Mouse (Mus musculus): ENCODE results near the gene Foxs1. TPM values are rescaled to one million over a fixed set of nuclear protein-coding genes. Genes with fewer than 3 reads are reported as not detected.
A peak's percentile ranks its signal among the peaks of the same experiment; 100 is the strongest.

Foxs1 gene
- total and polyA plus RNA-seq, 3 experiments = 1.7 to 10.5 (median 3.5) TPM

DNA sequence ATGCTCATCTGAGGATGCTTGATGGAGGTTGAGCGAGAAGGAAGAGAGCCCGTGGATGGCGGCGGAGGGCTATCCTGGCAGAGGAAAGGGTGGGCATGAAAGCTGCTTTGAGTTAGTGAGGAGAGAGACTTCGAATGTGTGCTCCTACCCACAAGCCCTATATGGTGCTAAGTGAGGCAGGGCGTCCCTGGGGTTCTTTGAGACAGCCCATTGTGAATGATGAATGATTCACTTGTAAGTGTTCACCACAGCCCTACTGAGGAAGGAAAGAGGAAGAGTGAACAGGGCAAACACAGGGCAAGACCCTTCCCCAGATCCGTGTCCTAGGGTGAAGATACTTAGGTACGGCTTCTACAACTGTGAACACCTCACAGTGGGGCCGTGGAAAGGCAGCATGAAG lies 6.1 kb downstream of the Foxs1 start:
- Histone ChIP-seq H3K79me2 (replicated peaks; ENCODE audit: control insufficient read depth, insufficient read depth, low read length) (no peaks in the 10 kb centered on the region), H3K4me3 (no peak overlapping the region), H3K27ac (peak overlapping the region; percentile 74), H3K36me3 (ENCODE audit: control insufficient read depth, insufficient read depth, low read length) (no peaks in the 10 kb centered on the region), H3K9ac (ENCODE audit: low read depth, low read length) (no peak overlapping the region), H3K27me3 (ENCODE audit: control insufficient read depth, insufficient read depth, low read length) (no peaks in the 10 kb centered on the region), H3K4me1 (ENCODE audit: control insufficient read depth, insufficient read depth, low read length) (peaks cover 30% of the 10 kb centered on the region)
- no peak for TF ChIP-seq POLR2A (IDR thresholded peaks at IDR 0.05; ENCODE audit: insufficient read depth, low read depth, low read length)
- TF ChIP-seq CTCF (IDR thresholded peaks at IDR 0.05) = no peak
- TF ChIP-seq EP300 (IDR thresholded peaks at IDR 0.05; ENCODE audit: insufficient read depth, low read depth, low read length) = no peak
- intact Hi-C loops (cut with DNase I) = no loop called here
- WGBS = 72% methylated on average over 9 of the region's 9 CpGs
- DNase-seq = no peak

DNA sequence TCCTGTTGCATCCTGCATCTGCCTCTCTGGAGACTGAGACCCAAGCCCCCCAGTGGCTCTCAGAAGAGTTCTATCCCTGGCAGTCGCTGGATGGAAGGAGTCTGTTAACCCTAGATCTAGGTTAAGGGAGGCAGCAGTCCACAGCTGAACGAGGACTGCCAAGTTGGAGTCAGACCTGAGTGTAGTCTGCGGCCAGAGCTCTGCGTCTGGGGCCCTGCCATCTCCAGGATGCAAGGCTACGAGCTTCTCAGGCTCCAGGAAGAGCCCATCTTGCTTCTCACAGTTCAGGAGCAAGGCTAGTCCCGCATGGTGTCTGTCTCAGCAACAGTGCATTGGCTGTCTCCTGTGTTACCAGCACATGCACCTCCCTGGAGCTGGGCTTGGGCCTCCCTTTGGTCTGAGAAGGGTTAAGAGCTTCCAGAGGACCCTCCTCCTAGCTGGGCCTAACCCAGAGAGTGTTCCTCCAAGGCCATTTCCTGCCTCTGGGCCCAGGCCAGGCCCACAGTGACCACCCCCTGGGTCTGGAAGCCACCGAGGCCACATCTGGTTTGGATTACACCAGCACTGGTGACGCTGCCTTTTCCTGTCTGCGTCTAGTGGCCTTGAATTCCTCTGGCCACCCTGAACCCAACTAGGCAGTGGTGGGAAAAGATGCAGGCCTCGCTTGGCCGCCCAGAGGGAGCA lies 7.7 kb downstream of the Foxs1 start:
- intact Hi-C loops (cut with DNase I) = no loop called here
- Histone ChIP-seq H3K4me3 (no peak overlapping the region), H3K9ac (ENCODE audit: low read depth, low read length) (peak overlapping the region; percentile 10; the same call in 1 of the 2 replicates), H3K27me3 (ENCODE audit: control insufficient read depth, insufficient read depth, low read length) (no peaks in the 10 kb centered on the region), H3K79me2 (replicated peaks; ENCODE audit: control insufficient read depth, insufficient read depth, low read length) (no peaks in the 10 kb centered on the region), H3K36me3 (ENCODE audit: control insufficient read depth, insufficient read depth, low read length) (no peaks in the 10 kb centered on the region), H3K27ac (peak overlapping the region; percentile 74), H3K4me1 (ENCODE audit: control insufficient read depth, insufficient read depth, low read length) (peaks cover 28% of the 10 kb centered on the region)
- DNase-seq = peak; percentile 81 to 88
- TF ChIP-seq EP300 (IDR thresholded peaks at IDR 0.05; ENCODE audit: insufficient read depth, low read depth, low read length) = peak; percentile 83; the same call in 1 of the 2 replicates
- TF ChIP-seq POLR2A (IDR thresholded peaks at IDR 0.05; ENCODE audit: insufficient read depth, low read depth, low read length) = 0 out of 2 replicates have a peak, but pooled peaks have one; percentile 29
- no peak for TF ChIP-seq CTCF (IDR thresholded peaks at IDR 0.05)
- WGBS = 29% methylated on average over 11 of the region's 11 CpGs

DNA sequence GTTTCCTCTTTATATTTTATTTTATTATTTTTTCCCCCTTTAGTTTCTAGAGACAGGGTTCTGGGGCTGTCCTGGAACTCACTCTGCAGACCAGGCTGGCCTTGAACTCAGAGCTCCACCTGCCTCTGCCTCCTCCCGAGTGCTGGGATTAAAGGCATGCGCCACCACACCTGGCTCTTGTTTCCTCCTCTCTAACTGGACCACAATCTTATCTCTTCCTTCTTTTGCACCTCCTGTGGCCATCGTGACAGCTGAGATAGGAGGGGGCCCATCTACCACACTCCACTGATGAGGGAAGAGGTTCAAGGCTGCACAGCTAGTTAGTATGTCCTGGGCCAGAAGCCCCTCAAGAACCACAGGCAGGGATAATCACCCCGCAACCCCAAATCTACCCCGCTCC lies 8.5 kb downstream of the Foxs1 start:
- no peaks in the 10 kb centered on the region for H3K36me3 ChIP-seq (ENCODE audit: control insufficient read depth, insufficient read depth, low read length)
- peak overlapping the region; percentile 74 for H3K27ac ChIP-seq
- TF ChIP-seq POLR2A (IDR thresholded peaks at IDR 0.05; ENCODE audit: insufficient read depth, low read depth, low read length) (no peak), CTCF (IDR thresholded peaks at IDR 0.05) (no peak), EP300 (IDR thresholded peaks at IDR 0.05; ENCODE audit: insufficient read depth, low read depth, low read length) (no peak)
- DNase-seq = no peak
- H3K4me3 ChIP-seq = no peak overlapping the region
- 62% methylated on average over 5 of the region's 5 CpGs for WGBS
- H3K4me1 ChIP-seq (ENCODE audit: control insufficient read depth, insufficient read depth, low read length) = peaks cover 22% of the 10 kb centered on the region
- intact Hi-C loops (cut with DNase I) = no loop called here
- H3K79me2 ChIP-seq (replicated peaks; ENCODE audit: control insufficient read depth, insufficient read depth, low read length) = no peaks in the 10 kb centered on the region
- no peak overlapping the region for H3K9ac ChIP-seq (ENCODE audit: low read depth, low read length)
- no peaks in the 10 kb centered on the region for H3K27me3 ChIP-seq (ENCODE audit: control insufficient read depth, insufficient read depth, low read length)

DNA sequence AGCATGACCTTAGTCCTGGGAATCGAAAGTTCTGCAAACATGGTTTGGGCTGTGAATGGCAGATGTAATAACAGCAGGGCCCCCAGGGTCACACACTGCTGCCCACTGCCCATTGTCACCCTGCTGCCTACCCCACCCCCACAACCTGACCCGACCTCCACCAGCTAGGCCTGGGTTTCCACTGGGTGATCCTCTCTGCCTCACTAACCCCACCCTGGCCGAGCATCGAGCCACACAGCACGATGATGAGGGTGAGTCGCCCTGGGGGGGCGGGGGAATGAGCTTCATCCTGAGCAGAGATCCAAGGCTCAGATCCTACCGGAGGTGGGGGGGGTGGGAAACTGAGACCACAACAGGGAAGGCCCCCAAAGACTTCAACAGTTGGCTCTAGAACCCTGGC lies 8.9 kb downstream of the Foxs1 start:
- TF ChIP-seq POLR2A (IDR thresholded peaks at IDR 0.05; ENCODE audit: insufficient read depth, low read depth, low read length) (no peak), CTCF (IDR thresholded peaks at IDR 0.05) (no peak), EP300 (IDR thresholded peaks at IDR 0.05; ENCODE audit: insufficient read depth, low read depth, low read length) (no peak)
- Histone ChIP-seq H3K36me3 (ENCODE audit: control insufficient read depth, insufficient read depth, low read length) (no peaks in the 10 kb centered on the region), H3K4me1 (ENCODE audit: control insufficient read depth, insufficient read depth, low read length) (peaks cover 22% of the 10 kb centered on the region), H3K9ac (ENCODE audit: low read depth, low read length) (peak overlapping the region; percentile 20; the same call in 1 of the 2 replicates), H3K79me2 (replicated peaks; ENCODE audit: control insufficient read depth, insufficient read depth, low read length) (no peaks in the 10 kb centered on the region), H3K4me3 (no peak overlapping the region), H3K27ac (peak overlapping the region; percentile 26; the same call in 1 of the 2 replicates), H3K27me3 (ENCODE audit: control insufficient read depth, insufficient read depth, low read length) (no peaks in the 10 kb centered on the region)
- WGBS = 40% methylated on average over 8 of the region's 8 CpGs
- DNase-seq = no peak
- intact Hi-C loops (cut with DNase I) = no loop called here

DNA sequence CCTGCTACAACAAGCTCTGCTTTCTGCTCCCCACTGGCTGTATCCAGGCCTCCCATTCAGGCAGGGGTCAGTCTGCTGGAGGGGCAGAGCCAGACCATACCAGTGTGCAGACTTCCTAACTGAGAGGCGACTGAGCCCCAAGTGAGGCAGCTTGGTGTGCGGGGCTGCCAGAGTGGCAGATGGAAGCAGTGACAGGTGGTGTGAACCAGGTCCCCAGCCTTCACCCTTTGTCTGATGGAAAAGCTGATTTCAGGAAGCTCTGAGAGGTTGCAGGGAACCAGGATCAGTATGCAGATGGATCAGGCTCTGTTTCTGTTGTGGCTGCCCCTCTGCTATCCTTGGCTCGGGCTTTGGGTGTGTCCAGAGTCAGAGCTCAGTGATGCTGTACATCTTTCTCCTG lies 9.4 kb downstream of the Foxs1 start:
- DNase-seq = no peak
- TF ChIP-seq CTCF (IDR thresholded peaks at IDR 0.05) (no peak), POLR2A (IDR thresholded peaks at IDR 0.05; ENCODE audit: insufficient read depth, low read depth, low read length) (no peak), EP300 (IDR thresholded peaks at IDR 0.05; ENCODE audit: insufficient read depth, low read depth, low read length) (no peak)
- intact Hi-C loops (cut with DNase I) = no loop called here
- H3K27me3 ChIP-seq (ENCODE audit: control insufficient read depth, insufficient read depth, low read length) = no peaks in the 10 kb centered on the region
- 87% methylated on average over 3 of the region's 3 CpGs for WGBS
- no peak overlapping the region for H3K4me3 ChIP-seq
- H3K36me3 ChIP-seq (ENCODE audit: control insufficient read depth, insufficient read depth, low read length) = no peaks in the 10 kb centered on the region
- H3K27ac ChIP-seq = peak overlapping the region; percentile 26; the same call in 1 of the 2 replicates
- no peaks in the 10 kb centered on the region for H3K79me2 ChIP-seq (replicated peaks; ENCODE audit: control insufficient read depth, insufficient read depth, low read length)
- peaks cover 18% of the 10 kb centered on the region for H3K4me1 ChIP-seq (ENCODE audit: control insufficient read depth, insufficient read depth, low read length)
- no peak overlapping the region for H3K9ac ChIP-seq (ENCODE audit: low read depth, low read length)

DNA sequence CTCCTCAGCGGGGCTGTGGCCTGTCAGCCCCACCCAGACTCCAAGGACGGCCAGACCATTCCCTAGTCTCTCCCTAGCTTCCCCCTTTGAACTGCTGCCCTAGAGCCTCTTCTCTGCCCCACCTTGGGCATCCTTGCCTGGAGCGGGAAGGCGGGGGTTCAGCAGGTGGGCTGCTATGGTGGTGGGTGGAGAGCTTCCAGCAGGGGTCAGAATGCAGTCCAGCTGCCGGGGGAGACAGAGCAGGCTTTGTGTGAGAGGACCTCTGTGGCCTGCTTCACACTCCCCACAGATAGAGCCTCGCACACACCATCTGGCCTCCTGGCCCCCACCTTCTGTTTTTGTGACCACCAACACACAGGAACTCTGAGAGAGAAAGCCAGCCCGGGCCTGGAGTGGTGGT lies 10.6 kb downstream of the Foxs1 start:
- no peak overlapping the region for H3K9ac ChIP-seq (ENCODE audit: low read depth, low read length)
- no peak for TF ChIP-seq EP300 (IDR thresholded peaks at IDR 0.05; ENCODE audit: insufficient read depth, low read depth, low read length)
- no peak for TF ChIP-seq POLR2A (IDR thresholded peaks at IDR 0.05; ENCODE audit: insufficient read depth, low read depth, low read length)
- no peak for TF ChIP-seq CTCF (IDR thresholded peaks at IDR 0.05)
- peaks cover 17% of the 10 kb centered on the region for H3K4me1 ChIP-seq (ENCODE audit: control insufficient read depth, insufficient read depth, low read length)
- DNase-seq = no peak
- no peak overlapping the region for H3K4me3 ChIP-seq
- H3K27me3 ChIP-seq (ENCODE audit: control insufficient read depth, insufficient read depth, low read length) = no peaks in the 10 kb centered on the region
- no peaks in the 10 kb centered on the region for H3K36me3 ChIP-seq (ENCODE audit: control insufficient read depth, insufficient read depth, low read length)
- intact Hi-C loops (cut with DNase I) = no loop called here
- no peak overlapping the region for H3K27ac ChIP-seq
- 64% methylated on average over 7 of the region's 7 CpGs for WGBS
- no peaks in the 10 kb centered on the region for H3K79me2 ChIP-seq (replicated peaks; ENCODE audit: control insufficient read depth, insufficient read depth, low read length)
